In the genomic region with DNA sequence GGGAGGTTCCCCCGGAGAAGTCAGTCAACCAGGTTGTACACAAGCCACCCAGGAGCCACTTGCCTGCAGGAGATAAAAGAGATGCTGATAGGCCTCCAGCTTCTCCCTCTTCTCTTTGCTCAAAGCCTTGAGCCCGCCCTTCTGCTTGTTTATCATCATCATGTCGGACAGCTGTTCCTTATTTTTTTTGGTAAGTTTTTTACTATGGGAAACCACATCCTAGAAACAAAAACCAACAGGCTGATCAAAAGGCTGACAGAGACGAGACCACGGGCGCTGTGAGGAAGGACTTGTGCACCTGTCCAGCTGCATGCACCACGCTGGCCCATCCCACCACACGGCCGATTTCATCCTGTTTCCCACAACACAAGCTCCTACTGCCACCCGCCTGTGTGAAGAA, we compare ENCODE assay signal across 24 mouse cellular contexts.
"Had no signal": no experiment of that assay in that cellular context is flagged by ENCODE, and none has a peak within 500 bp of the region (broad histone marks: within the 10 kb centered on the region; RNA-seq: fewer than 3 reads in every experiment).

No protein-coding gene starts in this region.

- H3K9ac ChIP-seq: kidney, embryonic 15.5 days; limb, embryonic 12.5 days; limb, embryonic 15.5 days; liver, embryonic 12.5 days; liver, embryonic 15.5 days; lung, embryonic 15.5 days; midbrain, embryonic 12.5 days; midbrain, embryonic 15.5 days; neural tube, embryonic 13.5 days; stomach, embryonic 15.5 days had no signal

- H3K27me3 ChIP-seq: kidney, embryonic 15.5 days; limb, embryonic 12.5 days; limb, embryonic 15.5 days; liver, embryonic 12.5 days; liver, embryonic 15.5 days; lung, embryonic 15.5 days; midbrain, embryonic 12.5 days; midbrain, embryonic 15.5 days; neural tube, embryonic 13.5 days; stomach, embryonic 15.5 days had no signal

- H3K9me3 ChIP-seq: kidney, embryonic 15.5 days; limb, embryonic 12.5 days; limb, embryonic 15.5 days; liver, embryonic 12.5 days; liver, embryonic 15.5 days; lung, embryonic 15.5 days; midbrain, embryonic 12.5 days; midbrain, embryonic 15.5 days; neural tube, embryonic 13.5 days; stomach, embryonic 15.5 days had no signal

- H3K4me1 ChIP-seq: limb, embryonic 12.5 days; limb, embryonic 15.5 days; liver, embryonic 12.5 days; lung, embryonic 15.5 days; midbrain, embryonic 12.5 days; midbrain, embryonic 15.5 days; neural tube, embryonic 13.5 days; stomach, embryonic 15.5 days had no signal

- H3K4me3 ChIP-seq: kidney, embryonic 15.5 days; left cerebral cortex, adult 2 months; limb, embryonic 12.5 days; limb, embryonic 15.5 days; liver, embryonic 12.5 days; liver, embryonic 15.5 days; lung, embryonic 15.5 days; midbrain, embryonic 12.5 days; midbrain, embryonic 15.5 days; neural tube, embryonic 13.5 days; stomach, embryonic 15.5 days had no signal

- ATAC-seq: liver, embryonic 12.5 days; midbrain, embryonic 15.5 days had no signal

- DNase-seq: kidney, adult 11 months; kidney, adult 8-10 months; kidney, postnatal 10 days; kidney, postnatal 36 days; layer of hippocampus, postnatal 36 days; left cerebral cortex, postnatal 4 days; lung, adult 18-20 months; lung, postnatal 10 days; lung, postnatal 36 days; retina, postnatal 1 day; right cerebral cortex, postnatal 25 days; spleen, adult 18-20 months; thymus, postnatal 14 days had no signal

- H3K27ac ChIP-seq: kidney, embryonic 15.5 days; left cerebral cortex, adult 2 months; limb, embryonic 12.5 days; limb, embryonic 15.5 days; liver, embryonic 12.5 days; liver, embryonic 15.5 days; lung, embryonic 15.5 days; midbrain, embryonic 12.5 days; midbrain, embryonic 15.5 days; neural tube, embryonic 13.5 days; stomach, embryonic 15.5 days had no signal
